Mouse (Mus musculus): Measurements from ENCODE around the gene Slc37a1.

GRCm38 (mm10) chr17:31254463-31254931 lies 32.1 kb upstream of the Slc37a1 start:
- TF ChIP-seq GATA1 (IDR thresholded peaks at IDR 0.05; ENCODE audit: borderline replicate concordance, low read length) (no peak), FLI1 (IDR thresholded peaks at IDR 0.05; ENCODE audit: low read length) (no peak)

All from megakaryocyte, embryonic 14.5 days (primary cell).